Mouse (Mus musculus) fat pad, adult 2 months (tissue): ENCODE measurements at regions not wholly inside any gene's neighbourhood (a gene's known extent, or its start where the extent isn't known, plus 50 kb on each side); places are given as distances from the start of the nearest gene placed in this dataset.

Experiments
- DNase-seq: peaks from one replicate; pipeline ENCODE4 v3.0.0-alpha.2; 2011; ENCODE audit warnings: low read depth, low spot score; ENCODE audit errors: extremely low read depth

- DNase-seq, result no peak
These were observed 73.1 kb upstream of the Cpm start for GRCm38 (mm10) chr10:117556027-117556789.

DNA sequence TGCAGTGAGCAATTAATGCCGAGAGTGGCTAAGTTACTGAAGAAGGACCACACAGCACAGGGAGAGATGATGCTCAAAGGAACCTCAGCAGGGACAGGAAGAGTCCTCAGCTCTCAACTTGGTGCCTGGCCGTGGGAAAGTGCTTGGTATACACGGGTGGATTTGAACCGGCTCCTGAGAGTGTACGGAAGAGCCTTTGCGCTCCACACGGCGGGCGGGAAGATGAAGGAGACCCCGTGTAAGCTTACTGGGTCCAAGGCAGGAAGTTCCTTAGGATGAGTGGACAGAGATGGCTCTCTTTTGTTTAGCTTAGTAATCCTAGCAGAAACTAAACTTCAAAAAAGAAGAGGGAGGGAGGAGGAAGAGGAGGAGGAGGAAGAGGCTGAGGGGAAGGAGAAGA is 73.8 kb upstream of the Cpm start:
- no peak for DNase-seq

DNA sequence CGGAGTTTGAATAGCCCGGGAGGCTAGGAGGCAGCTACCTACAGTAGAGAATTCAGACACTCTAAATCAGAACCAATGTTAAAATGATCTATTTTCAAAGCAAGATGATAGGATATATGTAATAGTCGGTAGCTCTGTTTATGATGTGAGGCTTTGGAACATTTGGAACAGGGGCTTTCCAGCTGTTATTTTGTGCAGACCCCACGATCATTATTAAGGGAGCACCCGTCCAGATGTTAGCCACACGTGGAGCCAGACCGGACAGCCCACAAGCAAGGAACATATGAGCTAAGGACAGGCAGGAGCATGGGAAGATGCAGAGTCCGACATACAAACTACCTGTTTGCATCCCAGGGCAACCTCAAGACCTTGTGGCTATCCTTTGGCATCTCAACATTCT is 74.3 kb upstream of the Cpm start:
- DNase-seq, result no peak

DNA sequence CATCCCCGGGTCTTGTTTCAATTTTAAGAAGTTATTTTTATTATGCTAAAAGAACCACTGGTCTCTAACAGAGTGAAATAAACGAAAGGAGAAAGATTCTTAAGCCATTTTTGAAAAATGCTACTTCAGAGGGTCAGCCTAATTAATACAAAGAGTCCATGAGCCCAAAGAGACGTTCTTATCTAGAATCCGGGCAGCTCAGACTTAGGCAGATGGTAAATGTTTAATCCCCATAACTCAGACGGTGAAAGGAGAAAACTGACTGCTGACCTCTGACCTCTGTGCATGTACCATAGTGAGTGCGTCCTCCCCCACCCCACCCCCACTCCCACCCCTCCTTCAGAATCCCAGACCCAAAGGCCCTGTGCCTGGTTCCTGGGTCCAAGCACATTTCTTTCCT is 74.8 kb upstream of the Cpm start:
- no peak for DNase-seq

DNA sequence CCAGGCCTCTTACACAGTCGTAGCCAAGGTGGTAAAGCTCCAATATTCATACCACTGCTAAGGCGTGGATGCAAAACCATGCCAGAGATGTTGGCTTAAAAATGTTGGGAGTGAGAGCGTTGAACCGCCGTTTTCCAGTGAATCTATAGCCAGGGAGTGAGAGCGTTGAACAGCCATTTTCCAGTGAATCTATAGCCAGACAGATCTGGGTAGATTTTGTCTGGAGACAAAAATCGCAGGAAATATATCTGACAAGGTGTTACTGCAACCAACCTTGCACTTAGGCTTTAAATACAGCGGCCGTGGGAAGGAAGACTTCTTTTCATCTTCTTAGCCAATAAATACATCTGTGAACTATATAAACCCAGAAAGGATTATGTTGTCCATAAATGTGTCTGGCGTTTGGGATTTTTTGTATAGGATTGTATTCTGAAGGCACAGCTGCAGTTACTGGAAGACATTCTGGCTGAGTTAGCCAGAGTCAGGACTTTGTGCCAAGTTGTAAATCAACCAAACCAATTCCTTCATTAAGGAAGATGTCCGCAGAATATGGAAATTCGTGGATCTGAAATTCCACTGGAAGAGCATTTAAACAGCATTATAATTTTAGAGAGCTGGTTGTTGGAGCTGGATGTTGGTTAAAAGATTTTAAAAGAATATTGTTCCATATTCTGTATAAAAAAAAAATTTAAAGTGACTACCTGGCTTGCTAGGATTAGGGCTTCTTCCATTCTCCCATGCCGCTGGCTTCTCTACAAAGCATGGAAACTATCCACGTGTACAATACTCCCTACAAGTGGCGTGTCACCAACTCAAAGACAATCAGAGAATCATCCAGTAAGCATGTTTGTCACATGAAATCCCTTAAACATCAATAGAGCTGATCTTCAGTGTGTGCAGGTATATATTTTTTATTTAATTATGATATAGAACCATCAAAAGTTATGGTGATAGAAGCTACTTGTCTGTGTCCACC is 75.8 kb upstream of the Cpm start:
- DNase-seq, result no peak

GRCm38 (mm10) chr10:117552049-117552652 is 77.1 kb upstream of the Cpm start:
- no peak for DNase-seq

DNA sequence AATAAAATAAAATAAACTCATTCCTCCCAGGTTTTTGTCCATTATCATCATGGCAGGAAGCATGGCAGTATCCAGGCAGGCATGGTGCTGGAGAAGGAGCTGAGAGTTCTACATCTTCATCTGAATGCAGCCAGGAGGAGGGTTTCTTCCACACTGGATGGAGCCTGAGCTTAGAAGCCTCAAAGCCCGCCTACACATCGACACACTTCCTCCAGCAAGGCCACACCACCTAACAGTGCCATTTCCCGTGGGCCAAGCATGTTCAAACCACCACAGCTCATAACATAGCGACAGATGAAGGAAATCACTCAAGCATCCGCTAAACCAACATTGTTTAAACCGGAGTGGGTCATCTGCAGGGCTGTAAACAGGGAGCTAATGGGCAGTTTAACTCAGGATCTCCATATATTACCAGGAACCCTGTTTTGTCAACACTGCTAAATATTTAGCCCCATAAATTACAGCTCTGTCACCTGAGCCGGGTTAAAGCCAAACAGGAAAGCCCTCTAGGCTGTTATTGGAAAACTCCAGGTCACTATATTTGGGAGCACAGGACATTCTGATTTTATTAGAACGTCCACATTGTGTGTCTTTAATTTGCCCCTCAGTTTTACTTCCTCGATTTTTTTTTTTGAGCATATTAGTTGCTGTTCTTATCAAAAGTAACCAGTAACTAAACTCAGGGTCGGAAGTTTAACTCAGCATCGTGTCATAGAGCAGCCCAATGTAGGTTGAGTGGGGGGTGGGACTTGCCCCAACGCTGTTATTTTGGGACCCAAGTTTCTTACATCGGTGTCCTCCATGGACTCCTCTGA is 77.9 kb upstream of the Cpm start:
- no peak for DNase-seq

- no peak for DNase-seq
These were observed 79.3 kb upstream of the Cpm start for GRCm38 (mm10) chr10:117549854-117550605.

- no peak for DNase-seq
These were observed 79.8 kb upstream of the Cpm start for GRCm38 (mm10) chr10:117549506-117549830.

DNA sequence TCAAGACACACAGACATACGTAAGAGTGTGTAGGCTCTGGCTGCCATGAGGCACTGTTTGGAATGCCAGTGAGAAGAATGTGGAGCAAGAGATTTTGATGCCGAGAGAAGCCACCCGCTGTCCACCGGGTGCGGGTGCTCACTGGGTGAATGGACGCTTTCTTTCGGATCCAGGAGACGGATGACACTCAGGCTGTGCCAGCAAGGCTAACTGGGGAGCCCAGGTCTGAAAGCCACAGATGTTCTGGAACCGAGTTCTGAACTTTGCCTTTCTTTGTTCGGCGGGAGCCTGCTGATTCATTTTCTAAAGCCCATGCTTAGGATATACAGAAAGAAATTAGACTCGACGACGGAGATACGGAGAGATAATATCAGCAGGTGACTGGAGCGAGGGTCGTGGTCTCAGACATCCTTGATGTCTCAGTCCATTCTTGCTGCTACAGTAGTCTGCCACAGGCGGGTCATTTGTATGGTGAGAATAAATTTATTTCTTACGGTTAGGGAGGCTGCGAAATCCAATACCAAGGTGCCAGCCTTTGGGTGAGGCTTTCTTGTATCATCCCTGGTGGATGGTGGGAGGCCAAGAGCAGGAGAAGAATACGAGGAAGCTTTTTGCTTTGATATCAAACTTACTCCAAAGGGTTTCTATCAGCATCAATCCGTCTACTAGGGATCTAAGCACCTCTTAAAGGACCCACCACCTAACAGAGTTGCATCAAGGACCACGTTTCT is 80.4 kb upstream of the Cpm start:
- DNase-seq, result no peak

DNA sequence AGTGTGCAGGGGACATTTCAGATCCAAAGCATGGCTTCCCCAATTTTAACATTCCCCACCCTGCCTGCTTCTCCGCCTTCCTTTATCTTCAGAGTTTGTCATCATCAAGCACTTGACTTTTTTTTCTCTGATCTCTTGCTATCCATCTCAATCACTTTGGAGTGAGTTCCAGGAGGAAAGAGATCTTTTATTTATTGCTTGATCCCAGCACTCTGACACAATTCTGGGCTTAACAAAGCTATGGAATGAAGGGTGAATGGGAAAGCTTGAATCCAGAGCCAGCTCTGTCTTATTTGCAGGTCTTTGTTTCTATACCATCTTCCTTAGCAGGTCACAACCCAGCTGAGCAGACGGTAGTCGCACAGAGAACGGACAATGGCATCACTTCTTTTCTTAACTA is 81.0 kb upstream of the Cpm start:
- no peak for DNase-seq

DNA sequence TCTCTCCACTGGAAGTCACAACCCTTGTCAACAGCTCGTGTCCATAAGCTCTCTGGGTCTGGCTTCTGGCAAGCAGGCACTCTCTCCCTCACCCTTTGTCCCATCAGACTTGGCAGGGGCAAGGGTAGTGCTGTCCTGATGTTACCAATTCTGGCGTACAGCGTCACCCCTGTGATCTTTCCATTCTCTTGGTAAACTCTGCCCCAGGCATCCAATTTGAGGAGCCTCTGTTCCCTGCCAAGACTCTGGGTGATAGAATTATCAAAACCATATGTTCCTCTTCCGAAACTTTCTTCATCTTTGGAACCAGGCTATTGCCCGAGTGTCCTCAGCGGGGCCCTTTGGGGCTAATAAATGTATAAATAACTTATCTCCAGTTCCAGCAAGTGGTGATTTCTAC is 82.0 kb upstream of the Cpm start:
- DNase-seq, result no peak

- DNase-seq, result no peak
These were observed 83.3 kb upstream of the Cpm start for GRCm38 (mm10) chr10:117545842-117546631.

DNA sequence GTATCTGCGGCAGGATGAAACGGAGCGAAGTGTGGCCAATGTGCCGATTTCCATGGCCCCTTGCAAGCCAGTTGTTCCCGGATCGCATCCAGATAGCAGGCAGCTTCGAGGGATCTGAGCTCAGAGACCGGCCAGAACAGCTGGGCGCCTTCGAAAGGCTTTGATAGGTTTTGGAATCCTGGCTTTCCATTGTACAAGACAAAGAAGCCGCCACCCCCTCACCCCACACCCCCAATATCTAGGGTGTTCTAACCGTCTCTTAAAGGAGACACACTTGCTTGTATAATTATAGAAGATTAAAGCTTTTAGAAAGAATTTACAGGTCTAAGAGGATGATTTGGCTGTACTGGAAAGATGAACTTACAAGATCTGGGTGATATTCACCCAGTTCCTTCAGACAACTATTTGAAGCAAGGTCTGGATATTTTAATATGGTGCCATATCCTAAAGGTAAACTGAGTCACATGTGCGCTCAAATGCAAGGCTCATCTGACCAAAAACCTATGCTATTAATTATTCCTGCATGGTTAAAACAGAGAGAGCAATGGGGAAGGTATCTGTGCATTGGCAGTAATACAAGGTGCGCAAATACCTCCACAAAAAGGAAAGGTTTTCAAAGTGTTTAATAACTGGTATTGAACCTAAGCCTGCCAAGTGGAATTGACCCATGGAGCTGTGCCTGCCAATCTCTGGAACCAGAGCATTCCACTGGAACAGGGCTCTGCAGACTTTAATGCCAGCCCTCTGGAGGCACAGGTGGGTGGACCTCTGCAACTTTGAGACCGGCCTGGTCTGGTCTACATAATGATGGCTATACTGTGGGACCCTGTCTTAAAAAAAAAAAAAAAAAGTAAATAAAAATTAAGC is 84.4 kb upstream of the Cpm start:
- DNase-seq, result no peak

GRCm38 (mm10) chr10:117543995-117544679 is 85.2 kb upstream of the Cpm start:
- DNase-seq, result no peak

DNA sequence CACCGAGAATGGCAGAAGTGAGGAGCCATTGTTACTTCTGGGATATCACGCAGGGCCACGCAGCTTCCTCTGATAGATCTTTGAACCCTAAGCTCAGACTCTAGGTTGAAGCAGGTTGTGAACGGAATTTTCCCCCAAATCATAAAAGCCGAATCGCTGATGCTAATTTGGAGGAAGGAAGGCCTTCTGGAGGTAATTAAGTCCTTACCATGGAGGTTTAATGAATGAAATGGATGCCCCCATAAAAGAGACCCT is 85.7 kb upstream of the Cpm start:
- no peak for DNase-seq

- DNase-seq, result no peak
These were observed 86.2 kb upstream of the Cpm start for GRCm38 (mm10) chr10:117542886-117543695.
